ENCODE assay signal across 8 mouse cellular contexts in the genomic region with DNA sequence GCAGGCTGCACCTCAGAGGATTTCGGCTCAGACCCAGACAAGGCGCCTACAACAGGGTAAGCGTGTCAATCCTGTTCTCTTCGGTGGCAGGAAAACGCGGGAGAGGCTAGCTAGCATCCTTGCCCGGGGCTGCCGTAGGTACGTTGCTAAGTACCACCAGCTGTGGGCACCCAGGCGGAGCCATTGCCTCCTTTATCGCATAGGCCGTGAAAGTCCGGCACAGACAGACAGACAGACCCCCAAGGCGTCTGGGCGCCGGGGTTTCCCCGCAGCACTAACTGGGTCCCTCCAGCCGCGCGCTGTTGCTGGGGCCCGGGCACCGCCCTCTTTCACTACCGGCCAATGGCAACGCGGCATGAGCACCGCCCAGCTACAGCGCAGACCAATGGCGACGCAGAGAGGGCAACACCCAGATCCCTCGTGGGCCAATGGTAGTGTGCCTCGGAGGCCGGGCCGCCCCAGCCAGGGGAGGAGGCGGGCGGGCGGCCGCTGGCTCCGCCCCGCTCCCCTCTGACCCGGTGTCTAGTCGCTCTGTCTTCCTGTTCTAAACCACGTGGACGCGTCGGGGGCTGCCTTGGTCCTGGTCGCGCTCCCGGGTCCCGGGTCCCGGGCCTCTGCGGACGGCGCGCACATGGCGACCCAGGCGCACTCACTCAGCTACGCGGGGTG. TPM values are rescaled to one million over a fixed set of nuclear protein-coding genes. Genes with fewer than 3 reads are reported as not detected.
DNase-seq lines count a peak whose midpoint lies in the region; ATAC-seq and TF ChIP-seq lines count a peak whose summit lies in the region.

Gene Rcl1, plus strand, starts transcription at position 502 of the 669 bp plus-strand sequence.

- peaks cover 25% of the 10 kb centered on the region; the same call in 1 of the 2 replicates for H3K79me2 ChIP-seq in liver, adult 2 months (ENCODE audit: control insufficient read depth, insufficient read depth, low read length)
- peaks cover 35% of the 10 kb centered on the region for H3K79me2 ChIP-seq in myocyte (ENCODE audit: control insufficient read depth, insufficient read depth)

- H3K4me1 ChIP-seq in heart, embryonic 11.5 days (ENCODE audit: control insufficient read depth, insufficient read depth, low read length): peaks cover 9% of the 10 kb centered on the region; the same call in 1 of the 2 replicates
- peaks cover 12% of the 10 kb centered on the region for H3K4me1 ChIP-seq in kidney, embryonic 16.5 days (ENCODE audit: insufficient read depth, low read length)
- peaks cover 10% of the 10 kb centered on the region for H3K4me1 ChIP-seq in liver, adult 2 months (ENCODE audit: control insufficient read depth, insufficient read depth, low read length)

- H3K27me3 ChIP-seq in heart, embryonic 11.5 days (ENCODE audit: control insufficient read depth, insufficient read depth, low read length): no peaks in the 10 kb centered on the region
- no peaks in the 10 kb centered on the region for H3K27me3 ChIP-seq in kidney, embryonic 16.5 days (ENCODE audit: insufficient read depth, low read length)
- no peaks in the 10 kb centered on the region for H3K27me3 ChIP-seq in liver, adult 2 months (ENCODE audit: control insufficient read depth, insufficient read depth, low read length)
- no peaks in the 10 kb centered on the region for H3K27me3 ChIP-seq in myocyte (ENCODE audit: control insufficient read depth, insufficient read depth, insufficient read length)
- H3K27me3 ChIP-seq in splenic B cell, adult 2 months (ENCODE audit: control insufficient read depth, insufficient read depth, low read length, poor library complexity, severe bottlenecking): no peaks in the 10 kb centered on the region

- peak within 1 kb of the TSS; percentile 84 for H3K4me2 ChIP-seq in heart, embryonic 11.5 days
- peak within 1 kb of the TSS; percentile 75 for H3K4me2 ChIP-seq in kidney, embryonic 16.5 days (replicated peaks; ENCODE audit: low read depth, low read length)
- H3K4me2 ChIP-seq in myocyte (ENCODE audit: low read depth): peak within 1 kb of the TSS; percentile 100

- peak; percentile 92 for TF ChIP-seq POLR2A in liver, adult 2 months (IDR thresholded peaks at IDR 0.05; ENCODE audit: extremely low read depth, insufficient read depth, low read length)
- TF ChIP-seq POLR2A in myocyte (IDR thresholded peaks at IDR 0.05; ENCODE audit: insufficient read length, low read depth): peak; percentile 45

- H3K9me3 ChIP-seq in heart, embryonic 11.5 days (replicated peaks; ENCODE audit: control insufficient read depth, low read length): no peaks in the 10 kb centered on the region
- no peaks in the 10 kb centered on the region for H3K9me3 ChIP-seq in kidney, embryonic 16.5 days (ENCODE audit: low read length)

- H3K4me3 ChIP-seq in heart, embryonic 11.5 days (ENCODE audit: low read depth, low read length): peak within 1 kb of the TSS; percentile 81
- H3K4me3 ChIP-seq in kidney, embryonic 16.5 days (ENCODE audit: low read length): peak within 1 kb of the TSS; percentile 87
- H3K4me3 ChIP-seq in liver, adult 2 months (ENCODE audit: insufficient read depth, low read depth, low read length): peak within 1 kb of the TSS; percentile 96
- H3K4me3 ChIP-seq in myocyte: peak within 1 kb of the TSS; percentile 65

- no peak for TF ChIP-seq CTCF in liver, adult 2 months (IDR thresholded peaks at IDR 0.05; ENCODE audit: low read depth, low read length)

- peak; percentile 99 for ATAC-seq in erythroblast, adult 5-6 weeks (replicated peaks; ENCODE audit: low FRiP score, poor library complexity, severe bottlenecking)
- ATAC-seq in heart, embryonic 11.5 days (replicated peaks; ENCODE audit: insufficient number of reproducible peaks, low FRiP score, low TSS enrichment): peak; percentile 100
- peak; percentile 100 for ATAC-seq in kidney, embryonic 16.5 days (ENCODE audit: low FRiP score, low TSS enrichment)

- peak; percentile 90 to 92 for DNase-seq in B cell, adult 2 months
- peak; percentile 99 for DNase-seq in brain, adult 2 months (ENCODE audit: low read depth, low spot score)
- peak; percentile 88 for DNase-seq in liver, adult 2 months (ENCODE audit: extremely low read depth, low read depth, low spot score)
- peak; percentile 97 for DNase-seq in splenic B cell, adult 2 months (ENCODE audit: low read depth, low spot score)

- 0% methylated on average over 53 of the region's 58 CpGs for WGBS in heart, embryonic 11.5 days (ENCODE audit: insufficient replicate concordance)
- WGBS in kidney, embryonic 16.5 days: under 1% methylated on average over 58 of the region's 58 CpGs
- WGBS in liver, adult 2 months: under 1% methylated on average over 58 of the region's 58 CpGs

- peak within 1 kb of the TSS; percentile 46 for H3ac ChIP-seq in myocyte (ENCODE audit: control insufficient read depth, insufficient read length)

- no peaks in the 10 kb centered on the region for H3K36me3 ChIP-seq in heart, embryonic 11.5 days (ENCODE audit: control insufficient read depth, insufficient read depth, low read length)
- no peaks in the 10 kb centered on the region for H3K36me3 ChIP-seq in kidney, embryonic 16.5 days (ENCODE audit: insufficient read depth, low read length)
- H3K36me3 ChIP-seq in liver, adult 2 months (ENCODE audit: control insufficient read depth, insufficient read depth, low read length): no peaks in the 10 kb centered on the region
- H3K36me3 ChIP-seq in myocyte (ENCODE audit: control insufficient read depth, insufficient read depth): no peaks in the 10 kb centered on the region
- H3K36me3 ChIP-seq in splenic B cell, adult 2 months (ENCODE audit: control insufficient read depth, insufficient read depth, low read length, poor library complexity, severe bottlenecking): no peaks in the 10 kb centered on the region

- peak within 1 kb of the TSS; percentile 68 for H3K9ac ChIP-seq in heart, embryonic 11.5 days (ENCODE audit: low read depth, low read length)
- H3K9ac ChIP-seq in kidney, embryonic 16.5 days (replicated peaks; ENCODE audit: low read length): peak within 1 kb of the TSS; percentile 81
- H3K9ac ChIP-seq in liver, adult 2 months (ENCODE audit: low read depth, low read length): peak within 1 kb of the TSS; percentile 96

- peak within 1 kb of the TSS; percentile 68 for H3K27ac ChIP-seq in heart, embryonic 11.5 days (ENCODE audit: low read depth, low read length)
- H3K27ac ChIP-seq in kidney, embryonic 16.5 days (ENCODE audit: low read length): peak within 1 kb of the TSS; percentile 72
- H3K27ac ChIP-seq in liver, adult 2 months (replicated peaks; ENCODE audit: insufficient read depth, low read depth, low read length): peak within 1 kb of the TSS; percentile 87

TF ChIP-seq in myocyte, 11 proteins besides CTCF, POLR2A, EP300 and RAD21:
- TF ChIP-seq MYOD1 (IDR thresholded peaks at IDR 0.05; ENCODE audit: control insufficient read depth in 1 of 3, insufficient read length in 2 of 3, low read depth in 2 of 3) (no peak), SRF (IDR thresholded peaks at IDR 0.05; ENCODE audit: control insufficient read depth, insufficient read length, low read depth) (peak; percentile 42), USF1 (IDR thresholded peaks at IDR 0.05; ENCODE audit: low read depth) (peak; percentile 47), MYOG (IDR thresholded peaks at IDR 0.05; ENCODE audit: control insufficient read depth in 1 of 3, insufficient read depth in 1 of 3, insufficient read length in 2 of 3, low read depth in 2 of 3) (no peak), TCF3 (IDR thresholded peaks at IDR 0.05; ENCODE audit: insufficient read length, low read depth) (no peak)

RNA-seq across cellular contexts. Expression of gene Rcl1, which starts in this region (rescaled TPM):
- total RNA-seq in erythroblast, adult 5-6 weeks (2015; ENCODE audit: low replicate concordance): 22.9 and 35.7 TPM in 2 replicates
- total RNA-seq in erythroblast, adult 5-6 weeks (2017; ENCODE audit: low replicate concordance): 47.8 and 63.0 TPM in 2 replicates
- polyA plus RNA-seq in heart, embryonic 11.5 days (2014; fragmentation: Nextera tagmentation; extraction: Ambion mirVana): 26.4 and 27.8 TPM in 2 replicates
- 65.4 and 66.0 TPM in 2 replicates for polyA plus RNA-seq in kidney, embryonic 16.5 days (2015; fragmentation: Nextera tagmentation; extraction: Ambion mirVana)
- total RNA-seq in liver, adult 2 months (2014; rRNA removed): 117 and 132 TPM in 2 replicates
- polyA plus RNA-seq in liver, adult 2 months (2012; rRNA removed): 75.7 and 87.8 TPM in 2 replicates
- 19.1 TPM for polyA plus RNA-seq in myocyte (2012; fragmentation: generic; extraction: Trizol)

Comparison
In these comparisons a context has a peak if more than half of its experiments do, and no peak if none do; other contexts are left out.
1. Peak in every context shown above with its lines: DNase-seq, ATAC-seq, H3K4me3 ChIP-seq and H3K27ac ChIP-seq.